Mouse (Mus musculus) megakaryocyte-erythroid progenitor cell, adult 5-6 weeks (primary cell): Measurements from ENCODE around the gene Kctd17. TPM values are rescaled to one million over a fixed set of nuclear protein-coding genes. Genes with fewer than 3 reads are reported as not detected.

ENCODE experiments used
- ATAC-seq: replicated peaks from 2 replicates; pipeline ENCODE4 v1.8.0; 2016; ENCODE audit warnings: mild to moderate bottlenecking, inconsistent platforms; ENCODE audit not compliant: severe bottlenecking, poor library complexity, low FRiP score, low TSS enrichment
- total RNA-seq, 2 experiments: library from RNA; stranded (forward) in 1 of 2; stranded (reverse) in 1 of 2; fragments of 200-1000, 215-1000 nt in 1 of 2; fragments of >200 nt in 1 of 2; fragmentation: Nextera tagmentation in 1 of 2; gene quantifications; 2 replicates each; pipeline ENCODE4 v1.2.3; 2014 to 2017

Gene Kctd17
- total RNA-seq, 2 experiments from 2014 or later: not detected

DNA sequence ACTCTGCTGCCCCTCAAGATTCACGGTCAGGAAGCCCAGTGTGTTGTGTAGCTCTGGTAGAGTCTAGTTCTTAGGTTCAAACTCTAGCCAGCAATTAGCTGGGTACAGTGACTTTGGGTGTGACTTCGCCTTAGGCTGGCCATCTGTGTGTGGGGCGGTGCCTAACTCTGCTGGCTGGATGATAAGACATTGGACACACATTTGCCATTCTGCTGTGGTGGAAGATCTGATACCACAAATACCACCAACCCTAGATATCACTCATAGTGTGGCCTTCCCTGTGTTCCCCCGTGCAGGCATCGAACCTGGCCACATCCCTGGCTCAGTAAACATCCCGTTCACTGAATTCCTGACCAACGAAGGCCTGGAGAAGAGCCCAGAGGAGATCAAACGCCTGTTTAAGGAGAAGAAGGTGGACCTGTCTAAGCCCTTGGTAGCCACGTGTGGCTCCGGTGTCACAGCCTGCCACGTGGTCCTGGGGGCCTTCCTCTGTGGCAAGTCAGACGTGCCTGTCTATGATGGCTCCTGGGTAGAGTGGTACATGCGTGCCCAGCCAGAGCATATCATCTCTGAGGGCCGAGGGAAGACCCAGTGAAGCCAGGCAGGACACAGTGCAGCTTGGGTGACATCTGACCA, 15.2 kb upstream of the Kctd17 start:
- peak; percentile 96 for ATAC-seq

DNA sequence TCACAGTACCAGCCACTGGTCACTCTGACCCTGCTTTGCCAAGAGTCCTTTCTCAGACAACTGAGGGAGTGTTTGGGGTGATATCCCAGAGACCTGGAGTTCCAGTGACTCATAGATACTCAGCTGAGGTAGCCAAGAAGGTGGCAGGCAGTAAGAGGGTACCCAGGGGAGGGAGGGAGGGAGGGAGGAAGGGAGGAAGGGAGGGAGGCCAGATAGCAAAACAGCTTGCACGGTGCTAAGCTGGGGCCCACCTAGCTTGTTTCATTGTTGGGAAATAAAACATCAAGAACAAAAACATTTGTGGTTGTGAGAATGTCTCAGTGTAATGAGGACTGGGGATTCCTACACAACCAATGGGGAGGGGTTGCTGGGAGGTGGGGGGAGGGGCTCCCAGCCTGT, 14.6 kb upstream of the Kctd17 start:
- ATAC-seq: no peak

DNA sequence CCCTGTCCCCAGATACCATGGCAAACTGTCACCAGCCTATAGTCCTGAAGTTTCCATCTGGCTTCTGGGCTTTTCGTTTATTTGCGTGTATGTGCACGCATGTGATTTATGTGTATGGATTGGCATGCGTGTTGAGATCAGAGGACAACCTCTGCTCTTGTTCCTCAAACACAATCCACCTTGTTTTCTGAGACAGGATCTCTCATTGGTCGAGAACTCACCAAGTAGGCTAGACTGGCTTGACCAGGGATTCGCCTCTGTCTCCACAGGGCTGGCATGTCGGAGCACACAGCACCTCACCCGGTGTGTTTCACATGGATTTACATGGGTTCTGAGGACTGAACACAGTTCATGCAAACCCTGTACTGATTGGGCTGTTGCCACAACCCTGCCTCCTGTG, 14.2 kb upstream of the Kctd17 start:
- ATAC-seq: no peak

DNA sequence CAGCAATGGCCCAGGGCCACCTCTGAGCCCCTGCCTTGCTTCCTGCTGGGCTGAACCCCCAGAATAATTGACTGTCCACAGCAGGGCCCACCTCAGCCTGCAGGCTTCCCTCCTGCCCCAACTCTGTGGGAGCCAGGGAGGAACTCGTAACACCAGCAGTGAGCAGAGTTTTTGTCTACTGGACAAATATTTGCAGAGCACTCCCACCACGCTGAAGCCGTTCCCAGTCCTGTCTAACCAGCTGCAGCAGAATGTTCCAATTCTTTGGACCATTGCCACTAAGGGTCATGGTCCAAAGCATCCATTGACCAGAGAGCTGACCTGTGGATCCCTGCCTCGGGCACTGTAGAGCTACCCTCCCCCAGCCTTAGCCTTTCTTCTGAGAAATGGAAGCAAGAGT, 11.4 kb upstream of the Kctd17 start:
- no peak for ATAC-seq

DNA sequence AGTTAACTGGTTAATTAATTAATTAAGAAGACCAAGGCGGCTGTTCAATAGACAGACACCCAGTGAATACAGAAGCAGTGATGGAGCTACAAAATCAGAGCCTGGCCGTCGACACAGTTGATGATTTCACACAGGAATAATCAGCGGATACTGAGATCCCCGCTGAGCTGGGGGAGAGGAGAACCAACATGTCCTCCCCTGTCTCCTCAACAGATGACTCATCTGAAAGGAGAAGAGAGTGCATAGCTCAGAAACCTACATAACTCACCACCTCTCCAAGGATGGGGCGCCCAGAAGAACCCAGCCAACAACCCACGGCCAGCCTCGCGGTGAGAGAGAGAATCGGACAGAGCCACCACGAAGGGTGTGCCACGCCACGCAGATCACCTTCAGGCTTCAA, 8.0 kb upstream of the Kctd17 start:
- no peak for ATAC-seq

DNA sequence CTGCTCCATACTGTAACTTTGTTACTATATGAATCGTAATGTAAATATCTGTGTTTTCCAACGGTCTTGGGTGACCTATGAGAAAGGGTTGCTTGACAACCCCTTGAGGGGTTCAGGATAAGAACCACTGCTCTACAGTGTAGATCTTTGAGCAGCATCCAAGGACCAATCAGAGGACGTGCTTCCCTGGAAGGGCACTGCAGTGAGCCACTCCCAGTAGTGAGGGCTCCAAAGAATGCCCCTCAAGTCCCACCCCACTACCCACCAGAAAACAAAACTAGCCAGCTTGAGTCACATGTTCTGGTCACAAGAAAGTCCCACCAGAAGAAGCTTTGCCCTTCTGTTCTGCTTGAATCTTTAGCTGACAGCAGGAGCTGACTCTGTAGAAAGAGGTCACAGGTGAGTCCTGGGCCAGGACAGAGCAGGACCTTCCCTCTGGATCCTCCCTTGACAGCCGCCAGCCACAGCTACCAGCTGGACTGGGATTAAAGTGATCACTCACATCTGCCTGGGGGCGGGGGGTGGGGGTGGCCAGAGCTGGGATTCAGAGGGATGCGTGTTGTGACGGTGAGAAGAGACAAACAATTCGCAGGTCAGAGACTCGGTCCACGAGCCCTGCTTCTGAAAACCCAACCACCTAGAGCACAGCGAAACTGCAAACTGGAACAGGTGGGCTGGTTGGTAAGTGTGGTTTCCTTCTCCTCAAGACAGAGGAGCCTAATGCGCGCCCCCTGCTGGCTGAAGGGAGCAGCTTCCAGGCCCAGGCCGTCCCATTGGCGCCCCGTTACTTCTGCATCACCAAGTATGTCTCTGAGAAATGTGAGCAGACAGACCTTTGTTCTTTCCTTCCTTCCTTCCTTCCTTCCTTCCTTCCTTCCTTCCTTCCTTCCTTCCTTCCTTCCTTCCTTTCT, 6.1 kb upstream of the Kctd17 start:
- peak; percentile 93 for ATAC-seq

DNA sequence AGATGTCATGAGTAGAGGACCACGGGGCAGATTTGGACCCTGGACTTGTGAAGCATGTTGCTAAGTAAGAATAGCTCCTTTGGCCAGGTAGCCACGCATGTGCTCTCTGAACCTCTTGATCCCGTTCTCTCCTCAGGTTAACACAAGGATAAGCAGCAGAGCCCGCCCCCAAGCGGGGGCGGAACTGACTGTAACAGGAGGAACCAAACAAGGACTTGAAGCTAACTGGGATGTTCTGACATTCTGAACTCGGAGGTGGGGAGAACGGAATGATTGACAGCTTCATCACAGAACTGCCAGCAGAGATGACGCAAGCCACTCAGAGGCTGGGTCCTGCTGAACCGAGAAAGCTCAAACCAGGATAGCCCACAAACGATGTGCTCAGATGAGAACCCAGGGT, 3.9 kb upstream of the Kctd17 start:
- no peak for ATAC-seq

DNA sequence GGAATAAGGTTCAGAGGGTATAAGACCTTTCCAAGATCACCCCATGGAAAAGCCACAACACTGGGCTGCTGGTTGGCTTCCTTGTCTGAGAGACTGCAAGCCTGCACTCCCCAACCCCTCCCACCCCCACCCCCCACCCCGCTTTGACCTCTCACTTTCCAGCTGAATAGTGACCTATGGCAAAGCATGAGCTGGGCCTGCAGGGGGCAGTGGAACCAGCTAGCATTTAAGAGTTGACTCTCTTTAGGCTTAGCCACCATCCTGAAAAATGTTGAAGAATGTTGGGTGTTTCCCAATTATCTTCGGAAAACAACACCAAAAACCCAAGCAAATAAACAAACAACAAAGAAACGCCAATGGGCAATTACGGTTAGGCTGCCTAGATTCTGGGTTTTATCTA, 3.1 kb upstream of the Kctd17 start:
- no peak for ATAC-seq

DNA sequence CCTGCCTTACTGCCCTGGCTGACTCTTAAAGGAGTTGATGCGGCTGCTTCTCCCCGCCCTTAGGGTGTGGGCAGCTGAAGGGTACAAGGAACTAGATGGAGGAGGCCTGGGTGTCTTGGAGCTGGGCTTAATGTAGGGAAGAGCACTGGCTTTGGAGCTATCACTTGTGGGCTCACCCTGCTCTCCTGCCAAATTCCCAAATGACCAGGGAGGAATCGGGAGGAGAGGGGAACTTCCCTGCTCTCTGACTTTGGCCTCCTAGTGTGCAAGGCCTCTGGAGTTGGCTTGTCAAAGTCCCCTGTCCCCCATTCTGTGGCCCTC, 735 bp downstream of the Kctd17 start:
- no peak for ATAC-seq

DNA sequence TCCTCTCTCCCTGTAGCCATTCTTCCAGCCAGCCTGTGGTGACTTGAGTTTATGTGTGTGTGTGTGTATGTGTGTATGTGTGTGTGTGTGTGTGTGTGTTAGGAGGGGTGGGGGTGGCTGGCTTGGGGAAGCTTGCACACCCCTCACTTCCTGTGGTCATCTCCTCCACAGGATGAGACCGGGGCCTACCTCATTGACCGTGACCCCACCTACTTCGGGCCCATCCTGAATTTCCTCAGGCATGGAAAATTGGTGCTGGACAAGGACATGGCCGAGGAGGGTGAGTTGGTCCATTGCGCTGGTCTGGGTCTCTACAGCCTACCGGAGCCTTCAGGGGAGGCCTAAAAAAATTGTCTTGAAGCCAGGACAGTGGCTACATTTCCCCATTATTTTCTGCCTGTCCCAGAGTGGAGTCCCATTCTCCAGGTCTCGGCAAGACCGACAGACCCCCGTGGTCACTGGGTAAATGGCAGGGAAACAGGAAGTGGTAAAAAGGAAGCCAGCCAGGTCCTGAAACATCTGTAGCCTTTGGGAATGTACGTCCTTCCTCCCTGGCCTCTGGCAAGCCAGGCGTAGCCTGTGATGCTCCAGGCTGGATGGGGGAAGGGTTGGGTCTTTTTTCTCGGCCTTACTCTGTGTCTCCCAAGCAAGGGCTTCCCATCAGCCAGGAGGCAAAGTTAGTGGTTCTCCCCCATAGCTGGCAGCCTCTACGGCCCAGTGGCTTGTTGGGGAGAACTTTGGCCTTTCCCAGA, 1.7 kb downstream of the Kctd17 start:
- no peak for ATAC-seq

DNA sequence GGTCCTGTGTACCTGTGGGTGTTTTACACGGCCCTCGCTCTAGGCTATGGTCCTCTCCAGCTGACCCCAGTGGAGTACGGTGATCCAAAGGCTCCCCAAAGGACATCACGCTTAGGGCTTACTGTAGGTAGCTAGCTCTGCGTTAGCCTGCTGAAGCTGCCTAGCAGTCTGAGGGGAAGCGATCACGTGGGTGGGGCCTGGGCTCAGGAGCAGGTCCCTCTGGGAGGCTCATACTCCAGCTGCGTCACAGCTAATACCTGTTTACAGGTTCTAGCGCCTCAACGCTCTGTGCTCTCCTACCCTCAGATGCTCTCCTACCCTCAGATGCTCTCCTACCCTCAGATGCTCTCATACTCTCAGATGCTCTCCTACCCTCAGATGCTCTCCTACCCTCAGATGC, 2.5 kb downstream of the Kctd17 start:
- ATAC-seq: no peak

DNA sequence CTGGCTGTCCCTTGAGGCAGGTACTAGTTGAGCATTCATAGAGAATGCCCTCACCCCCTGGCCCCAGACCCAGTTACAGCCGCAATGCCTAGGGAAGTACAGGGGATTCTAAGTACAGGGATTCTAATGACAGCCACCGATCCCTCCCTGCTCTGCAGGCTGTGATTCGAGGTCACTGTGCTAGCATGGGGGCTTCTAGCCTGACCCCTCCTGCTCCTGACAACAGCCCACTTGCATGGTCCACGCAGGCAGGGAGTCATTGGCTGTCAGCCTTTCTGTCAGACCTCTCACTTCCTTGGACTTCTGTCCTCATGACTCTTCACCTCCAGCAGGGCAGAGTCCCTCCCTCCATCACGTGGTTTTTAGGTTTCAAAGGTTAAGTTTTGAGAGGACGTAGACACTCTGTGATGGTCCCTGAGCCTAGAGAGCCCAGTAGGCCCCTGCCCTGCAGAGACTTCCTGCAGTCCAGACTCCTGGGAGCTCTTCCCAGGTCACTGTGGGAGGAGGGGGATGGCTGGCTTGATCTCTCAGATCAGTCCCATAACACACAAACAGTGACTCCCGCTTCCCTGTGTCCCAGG, 3.3 kb downstream of the Kctd17 start:
- ATAC-seq: no peak

DNA sequence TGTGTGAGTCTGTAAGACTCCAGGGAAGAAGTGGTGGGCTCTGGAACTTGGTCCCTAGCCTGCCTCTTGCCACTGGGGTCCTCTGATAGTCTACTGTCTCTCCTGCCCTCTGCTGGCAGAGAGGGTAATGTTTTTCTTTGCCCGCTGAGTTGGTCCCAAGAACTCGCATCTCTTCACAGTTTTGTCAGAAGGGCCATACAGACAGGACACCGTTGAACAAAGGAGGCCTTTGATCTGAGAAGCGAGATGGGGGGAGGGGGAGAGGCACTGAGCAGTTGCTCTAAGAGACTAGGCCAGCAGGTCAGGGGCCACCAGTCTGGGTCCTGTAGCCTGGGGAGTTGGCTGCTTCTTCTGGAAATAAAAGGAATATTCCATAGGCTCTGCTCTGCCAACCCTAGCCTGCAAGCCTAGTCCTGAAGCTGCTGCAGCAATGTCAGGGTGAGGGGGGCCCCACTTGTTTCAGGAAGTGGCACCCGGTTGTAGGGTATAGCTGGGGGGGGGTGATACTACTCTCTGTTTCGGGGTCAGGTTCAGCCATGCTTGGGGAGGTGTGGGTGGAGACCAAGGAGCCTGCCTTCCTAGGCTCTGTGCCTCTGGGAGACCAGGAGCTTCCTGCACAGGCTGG, 6.6 kb downstream of the Kctd17 start:
- no peak for ATAC-seq

DNA sequence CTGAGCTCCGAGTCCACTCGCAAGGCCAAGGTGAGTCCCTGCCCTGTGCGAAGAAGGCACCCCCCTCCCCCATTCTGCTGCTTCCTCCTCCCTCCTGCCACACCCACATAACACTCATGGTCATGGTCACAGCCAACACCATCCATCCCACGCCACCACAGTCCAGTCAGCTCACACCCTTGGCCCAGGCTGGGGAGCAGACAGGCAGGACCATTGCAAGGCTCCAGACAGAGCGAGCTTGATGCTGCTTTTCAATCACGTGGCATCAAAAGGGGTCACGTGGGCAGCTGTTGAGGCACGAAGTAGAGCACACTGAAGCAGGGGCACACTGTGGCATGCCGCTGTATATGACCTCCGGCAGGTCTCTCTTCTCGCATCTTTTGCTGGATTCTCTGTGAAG, 7.3 kb downstream of the Kctd17 start:
- ATAC-seq: no peak

DNA sequence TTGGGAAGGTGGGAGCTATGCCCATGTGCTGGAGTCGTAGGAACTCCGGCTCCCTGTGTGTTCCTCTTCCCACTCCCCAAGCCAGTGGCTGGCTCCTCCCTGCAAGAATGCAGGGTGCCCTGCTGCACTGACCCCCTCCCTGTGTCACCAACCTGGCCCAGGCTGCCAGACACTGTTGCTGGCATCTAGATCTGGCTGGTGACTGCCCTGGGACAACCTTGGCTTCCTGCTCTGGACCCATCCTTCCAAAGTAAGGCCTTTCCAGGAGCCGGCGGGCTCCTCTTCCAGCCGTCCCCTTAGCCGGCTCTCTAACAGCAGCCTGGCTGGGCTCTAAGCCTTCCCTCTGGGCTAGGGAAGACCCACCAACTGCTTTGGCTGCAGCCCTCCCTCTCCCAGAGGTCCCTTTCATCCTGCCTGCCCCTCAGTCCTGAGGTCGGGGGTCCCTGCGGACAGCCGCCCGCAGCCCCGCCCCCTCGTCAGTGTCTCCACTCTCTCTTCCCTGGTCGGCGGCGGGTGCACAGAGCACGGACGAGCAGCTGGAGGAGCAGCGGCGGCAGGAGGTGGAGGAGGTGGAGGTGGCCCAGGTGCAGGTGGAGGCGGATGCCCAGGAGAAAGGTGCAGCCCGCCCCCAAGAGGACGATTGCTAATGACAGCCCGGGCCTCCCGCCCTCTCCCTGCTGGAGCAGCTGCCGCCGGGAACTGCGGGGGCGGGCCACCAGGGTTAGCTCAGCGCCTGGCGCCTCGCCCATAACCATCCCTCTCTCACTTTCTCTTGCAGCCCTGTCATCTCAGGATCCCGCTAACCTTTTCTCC, 8.2 kb downstream of the Kctd17 start:
- no peak for ATAC-seq

DNA sequence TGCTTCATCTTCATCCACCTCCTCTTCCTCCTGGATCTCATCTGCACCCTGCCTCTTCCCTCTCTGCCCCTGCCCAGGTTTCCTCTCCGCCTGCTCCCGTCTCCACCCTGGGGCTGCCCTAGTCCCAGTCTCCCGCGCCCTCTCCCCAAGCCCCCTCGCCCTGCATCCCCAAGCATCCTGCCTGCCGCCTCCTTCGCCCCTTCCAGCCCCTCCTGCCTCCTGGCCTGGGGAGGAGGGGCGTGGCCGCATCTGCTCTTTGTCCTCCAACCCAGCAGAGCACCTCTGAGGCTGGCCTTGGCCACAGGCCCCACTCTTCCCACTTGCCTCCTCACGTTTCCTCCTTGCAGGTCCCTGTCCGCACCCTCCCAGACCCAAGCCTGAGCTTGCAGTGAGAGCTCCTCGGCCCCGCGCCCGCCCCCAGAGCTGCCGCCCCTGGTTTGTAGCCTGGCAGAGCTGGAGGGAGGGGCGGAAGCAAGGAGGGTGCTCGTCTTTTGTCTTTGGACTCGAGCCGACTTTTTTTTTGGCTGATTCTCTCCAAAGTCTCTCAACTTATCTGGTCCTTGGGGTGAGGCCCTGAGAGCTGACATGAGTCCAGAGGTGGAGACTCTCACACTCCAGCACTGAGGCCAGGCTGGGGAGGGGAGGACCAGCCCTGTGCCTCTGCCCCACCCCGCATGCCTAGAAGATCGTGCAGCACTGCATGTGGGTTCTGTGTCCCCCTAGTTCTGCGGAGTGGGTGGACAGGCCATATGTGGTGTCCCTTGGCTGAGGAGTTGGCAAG, 9.1 kb downstream of the Kctd17 start:
- ATAC-seq: peak; percentile 28; the same call in 1 of the 2 replicates

DNA sequence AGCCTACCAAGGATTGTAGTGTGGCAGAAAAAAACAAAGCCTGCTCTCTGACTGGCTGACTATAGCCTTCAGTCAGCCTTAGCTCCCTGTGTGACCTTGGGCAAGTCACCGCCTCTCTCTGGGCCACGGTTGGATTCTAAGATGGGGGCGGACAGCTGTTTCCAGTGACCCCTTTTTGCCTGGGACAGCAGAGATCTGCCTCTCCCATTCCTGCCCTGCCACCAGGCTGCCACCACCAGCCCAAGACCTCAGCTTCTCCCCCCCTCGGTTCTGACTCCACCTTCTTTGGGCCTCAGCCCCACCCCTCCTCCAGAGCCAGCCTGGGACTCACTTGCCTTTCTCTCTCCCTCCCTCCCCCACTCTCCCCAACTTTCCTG, 9.6 kb downstream of the Kctd17 start:
- ATAC-seq: no peak

DNA sequence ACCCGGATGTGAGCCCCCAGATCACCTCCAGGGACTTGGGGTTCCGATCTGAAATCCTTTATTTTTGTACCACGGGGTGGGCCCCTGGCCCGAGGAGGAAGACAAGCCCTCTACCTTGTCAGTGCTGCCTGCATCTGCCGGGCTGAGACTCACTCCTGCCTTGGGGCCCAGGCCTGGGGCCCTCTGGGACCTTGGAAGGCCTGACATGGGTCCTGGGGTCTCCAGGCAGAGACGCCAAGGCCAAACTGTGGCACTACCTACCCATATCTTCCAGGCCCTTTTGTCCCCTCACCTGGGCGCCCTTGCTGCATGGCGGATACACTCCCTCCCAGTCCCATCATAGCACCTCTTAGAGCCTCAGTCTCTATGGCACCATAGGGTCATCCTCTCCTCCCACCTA, 10.1 kb downstream of the Kctd17 start:
- no peak for ATAC-seq
